Mouse (Mus musculus) midbrain, embryonic 14.5 days (tissue): ENCODE measurements at regions not wholly inside any gene's neighbourhood (a gene's known extent, or its start where the extent isn't known, plus 50 kb on each side); places are given as distances from the start of the nearest gene placed in this dataset.

Experiments used
- ATAC-seq: fragments of 200-750 bp; cut with Nextera tagmentation; 2 replicates; pipeline ENCODE4 v1.8.0; 2017; ENCODE audit warnings: moderate number of reproducible peaks, moderate library complexity; ENCODE audit not compliant: low FRiP score, low TSS enrichment
- DNase-seq: peaks from one replicate; pipeline ENCODE4 v3.0.0-alpha.2; 2015
- H3K27ac ChIP-seq: fragments of 300-500 bp; sonication (generic); replicated peaks from 2 replicates; pipeline ENCODE4 v1.5.1; 2014; ENCODE audit warnings: mild to moderate bottlenecking, low read depth, low read length, moderate library complexity
- H3K27me3 ChIP-seq: fragments of 300-500 bp; sonication (generic); 2 replicates; pipeline ENCODE4 v1.6.1; 2014; ENCODE audit warnings: low read length, control low read depth, mixed read lengths; ENCODE audit not compliant: control insufficient read depth, insufficient read depth
- H3K36me3 ChIP-seq: fragments of 300-500 bp; sonication (generic); 2 replicates; pipeline ENCODE4 v1.6.1; 2014; ENCODE audit warnings: low read length, control low read depth; ENCODE audit not compliant: control insufficient read depth, insufficient read depth
- H3K4me1 ChIP-seq: fragments of 300-500 bp; sonication (generic); 2 replicates; pipeline ENCODE4 v1.6.1; 2014; ENCODE audit warnings: mild to moderate bottlenecking, antibody characterized with exemption, low read length, control low read depth; ENCODE audit not compliant: control insufficient read depth, insufficient read depth
- H3K4me2 ChIP-seq: fragments of 300-500 bp; sonication (generic); 2 replicates; pipeline ENCODE4 v1.6.1; 2014; ENCODE audit warnings: mild to moderate bottlenecking, low read length, moderate library complexity
- H3K4me3 ChIP-seq: fragments of 300-500 bp; sonication (generic); replicated peaks from 2 replicates; pipeline ENCODE4 v1.5.1; 2014; ENCODE audit warnings: low read depth, low read length
- H3K9ac ChIP-seq: fragments of 300-500 bp; sonication (generic); replicated peaks from 2 replicates; pipeline ENCODE4 v1.6.1; 2014; ENCODE audit warnings: mild to moderate bottlenecking, low read length, moderate library complexity
- H3K9me3 ChIP-seq: fragments of 300-500 bp; sonication (generic); 2 replicates; pipeline ENCODE4 v1.6.1; 2016; ENCODE audit warnings: low read length, control low read depth, mixed read lengths; ENCODE audit not compliant: control insufficient read depth
- WGBS: fragments of 180-500 bp; shearing (Covaris S2); extraction: QIAGEN DNeasy Blood & Tissue Kit; methylation state at CpG from one replicate; pipeline ENCODE4 v1.1.7; 2014; 5-methylcytosine and 5-hydroxymethylcytosine counted together

GRCm38 (mm10) chr7:95710088-95710487 lies 461.0 kb upstream of the Tenm4 start:
- 77% methylated on average over 7 of the region's 7 CpGs for WGBS

GRCm38 (mm10) chr7:95720083-95720482 lies 451.0 kb upstream of the Tenm4 start:
- Histone ChIP-seq H3K4me2 (no peak overlapping the region), H3K36me3 (no peaks in the 10 kb centered on the region), H3K9me3 (no peaks in the 10 kb centered on the region), H3K9ac (no peak overlapping the region), H3K4me1 (no peaks in the 10 kb centered on the region), H3K27ac (no peak overlapping the region), H3K27me3 (no peaks in the 10 kb centered on the region), H3K4me3 (no peak overlapping the region)
- no peak for ATAC-seq
- DNase-seq, result no peak

More at GRCm38 (mm10) chr7:95710088-95710487, 461.0 kb upstream of the Tenm4 start:
- Histone ChIP-seq H3K9me3 (no peaks in the 10 kb centered on the region), H3K4me3 (no peak overlapping the region), H3K4me2 (no peak overlapping the region), H3K27me3 (no peaks in the 10 kb centered on the region), H3K9ac (no peak overlapping the region), H3K4me1 (0 out of 2 replicates have a peak, but pooled peaks cover 2% of the 10 kb centered on the region), H3K36me3 (no peaks in the 10 kb centered on the region), H3K27ac (no peak overlapping the region)
- DNase-seq (no peak), ATAC-seq (no peak)

- Histone ChIP-seq H3K4me2 (no peak overlapping the region), H3K36me3 (no peaks in the 10 kb centered on the region), H3K9ac (no peak overlapping the region), H3K27ac (no peak overlapping the region), H3K4me3 (no peak overlapping the region), H3K4me1 (no peaks in the 10 kb centered on the region), H3K27me3 (no peaks in the 10 kb centered on the region), H3K9me3 (no peaks in the 10 kb centered on the region)
- ATAC-seq, result no peak
- 64% methylated on average over 2 of the region's 2 CpGs for WGBS
- DNase-seq, result no peak
Observed at GRCm38 (mm10) chr7:95725716-95726487, 445.1 kb upstream of the Tenm4 start.

GRCm38 (mm10) chr7:95733807-95734206 lies 437.2 kb upstream of the Tenm4 start:
- no peaks in the 10 kb centered on the region for H3K27me3 ChIP-seq
- WGBS, result 91% methylated on average over 1 of the region's 1 CpGs

GRCm38 (mm10) chr7:95734587-95734986 lies 436.5 kb upstream of the Tenm4 start:
- H3K9me3 ChIP-seq, result no peaks in the 10 kb centered on the region
- no peaks in the 10 kb centered on the region for H3K4me1 ChIP-seq
- no peaks in the 10 kb centered on the region for H3K36me3 ChIP-seq
- no peak; the same call in 1 of the 2 replicates for ATAC-seq
- 73% methylated on average over 5 of the region's 5 CpGs for WGBS
- no peak overlapping the region for H3K9ac ChIP-seq
- H3K27me3 ChIP-seq, result no peaks in the 10 kb centered on the region
- H3K4me3 ChIP-seq, result no peak overlapping the region
- no peak overlapping the region for H3K4me2 ChIP-seq
- DNase-seq, result peak; percentile 23
- H3K27ac ChIP-seq, result no peak overlapping the region

More at GRCm38 (mm10) chr7:95733807-95734206, 437.2 kb upstream of the Tenm4 start:
- Histone ChIP-seq H3K27ac (no peak overlapping the region), H3K4me3 (no peak overlapping the region), H3K4me2 (no peak overlapping the region), H3K4me1 (no peaks in the 10 kb centered on the region), H3K36me3 (no peaks in the 10 kb centered on the region), H3K9ac (no peak overlapping the region), H3K9me3 (no peaks in the 10 kb centered on the region)
- DNase-seq, result no peak
- no peak for ATAC-seq

GRCm38 (mm10) chr7:95736716-95737115 lies 434.3 kb upstream of the Tenm4 start:
- DNase-seq, result no peak
- Histone ChIP-seq H3K9ac (no peak overlapping the region), H3K27me3 (no peaks in the 10 kb centered on the region), H3K36me3 (no peaks in the 10 kb centered on the region), H3K27ac (no peak overlapping the region), H3K4me1 (no peaks in the 10 kb centered on the region), H3K9me3 (no peaks in the 10 kb centered on the region), H3K4me2 (no peak overlapping the region), H3K4me3 (no peak overlapping the region)
- no peak for ATAC-seq

GRCm38 (mm10) chr7:95738725-95739245 lies 432.3 kb upstream of the Tenm4 start:
- DNase-seq, result no peak
- WGBS, result 78% methylated on average over 2 of the region's 2 CpGs

GRCm38 (mm10) chr7:95739779-95740178 lies 431.3 kb upstream of the Tenm4 start:
- ATAC-seq (no peak), DNase-seq (no peak)
- Histone ChIP-seq H3K27ac (no peak overlapping the region), H3K4me1 (no peaks in the 10 kb centered on the region), H3K27me3 (no peaks in the 10 kb centered on the region), H3K4me2 (no peak overlapping the region), H3K9me3 (no peaks in the 10 kb centered on the region), H3K4me3 (no peak overlapping the region), H3K36me3 (no peaks in the 10 kb centered on the region), H3K9ac (no peak overlapping the region)
- 90% methylated on average over 5 of the region's 5 CpGs for WGBS

More at GRCm38 (mm10) chr7:95738725-95739245, 432.3 kb upstream of the Tenm4 start:
- no peak overlapping the region for H3K4me3 ChIP-seq
- H3K9ac ChIP-seq, result no peak overlapping the region
- no peaks in the 10 kb centered on the region for H3K36me3 ChIP-seq
- H3K27ac ChIP-seq, result no peak overlapping the region
- no peaks in the 10 kb centered on the region for H3K9me3 ChIP-seq
- H3K27me3 ChIP-seq, result no peaks in the 10 kb centered on the region
- no peaks in the 10 kb centered on the region for H3K4me1 ChIP-seq
- no peak overlapping the region for H3K4me2 ChIP-seq
- no peak for ATAC-seq

GRCm38 (mm10) chr7:95758375-95758774 lies 412.7 kb upstream of the Tenm4 start:
- WGBS, result 90% methylated on average over 2 of the region's 2 CpGs

More at GRCm38 (mm10) chr7:95758375-95758774, 412.7 kb upstream of the Tenm4 start:
- Histone ChIP-seq H3K9me3 (no peaks in the 10 kb centered on the region), H3K27me3 (no peaks in the 10 kb centered on the region), H3K4me1 (peaks cover 7% of the 10 kb centered on the region; the same call in 1 of the 2 replicates), H3K9ac (no peak overlapping the region), H3K27ac (no peak overlapping the region), H3K4me2 (no peak overlapping the region), H3K36me3 (no peaks in the 10 kb centered on the region), H3K4me3 (no peak overlapping the region)
- ATAC-seq, result no peak
- DNase-seq, result no peak
